Mouse (Mus musculus) E14TG2a.4 (cell line): ENCODE measurements around the gene Cd36.
"Not testable (repeated sequence)": the region's sequence is repeated elsewhere in the genome, so short reads cannot be mapped to it uniquely, and the experiment has no call there.

Experiments
- H3K27me3 ChIP-seq: 2 replicates; pipeline ENCODE4 v1.6.1; 2014; ENCODE audit warnings: low read length, control low read depth; ENCODE audit not compliant: insufficient read depth
- H3K36me3 ChIP-seq: 2 replicates; pipeline ENCODE4 v1.6.1; 2014; ENCODE audit warnings: low read length, control low read depth; ENCODE audit not compliant: insufficient read depth
- H3K4me1 ChIP-seq: replicated peaks from 2 replicates; pipeline ENCODE4 v1.6.1; 2014; ENCODE audit warnings: low read depth, low read length, control low read depth
- H3K4me3 ChIP-seq: replicated peaks from 2 replicates; pipeline ENCODE4 v1.5.1; 2014; ENCODE audit warnings: mild to moderate bottlenecking, low read length
- H3K9me3 ChIP-seq: 2 replicates; pipeline ENCODE4 v1.6.1; 2014; ENCODE audit warnings: low read length, control low read depth
- CTCF ChIP-seq: conservative IDR thresholded peaks from 2 replicates; pipeline ENCODE4 v1.5.1; 2014; ENCODE audit warnings: low read length
- NANOG ChIP-seq: IDR thresholded peaks from 2 replicates; pipeline ENCODE4 v1.6.1; 2014; ENCODE audit warnings: borderline replicate concordance, low read length, mixed read lengths
- POU5F1 ChIP-seq: IDR thresholded peaks from 2 replicates; pipeline ENCODE4 v1.6.1; 2014; ENCODE audit warnings: low read length, borderline replicate concordance

The Cd36 gene

GRCm38 (mm10) chr5:17888598-17888997, at the start of gene Cd36:
Gene Cd36, minus strand, starts transcription at chr5:17888801.
- Histone ChIP-seq H3K36me3 (no peaks in the 10 kb centered on the region), H3K4me1 (no peaks in the 10 kb centered on the region), H3K9me3 (no peaks in the 10 kb centered on the region), H3K4me3 (no peak within 1 kb of the TSS), H3K27me3 (no peaks in the 10 kb centered on the region)
- TF ChIP-seq POU5F1 (no peak), NANOG (no peak), CTCF (no peak)

GRCm38 (mm10) chr5:17934501-17934900, 45.9 kb upstream of the Cd36 start:
- no peak overlapping the region for H3K4me3 ChIP-seq
- H3K27me3 ChIP-seq, result no peaks in the 10 kb centered on the region
- no peaks in the 10 kb centered on the region for H3K4me1 ChIP-seq
- H3K36me3 ChIP-seq, result no peaks in the 10 kb centered on the region
- TF ChIP-seq CTCF, result no peak
- TF ChIP-seq NANOG, result no peak
- no peak for TF ChIP-seq POU5F1
- H3K9me3 ChIP-seq, result no peaks in the 10 kb centered on the region; the same call in 1 of the 2 replicates

- not testable (repeated sequence) for H3K4me3 ChIP-seq, H3K27me3 ChIP-seq, H3K4me1 ChIP-seq, H3K36me3 ChIP-seq, H3K9me3 ChIP-seq
Measured at GRCm38 (mm10) chr5:17931588-17931987, 43.0 kb upstream of the Cd36 start.

- TF ChIP-seq NANOG, result no peak
- no peak for TF ChIP-seq CTCF
- TF ChIP-seq POU5F1, result no peak
- Histone ChIP-seq H3K4me1 (no peaks in the 10 kb centered on the region), H3K4me3 (no peak overlapping the region), H3K9me3 (peaks cover 4% of the 10 kb centered on the region; the same call in 1 of the 2 replicates), H3K36me3 (no peaks in the 10 kb centered on the region), H3K27me3 (no peaks in the 10 kb centered on the region)
Measured at GRCm38 (mm10) chr5:17929006-17929567, 40.5 kb upstream of the Cd36 start.

- Histone ChIP-seq H3K27me3 (no peaks in the 10 kb centered on the region), H3K4me1 (no peaks in the 10 kb centered on the region), H3K36me3 (no peaks in the 10 kb centered on the region), H3K9me3 (peaks cover 5% of the 10 kb centered on the region; the same call in 1 of the 2 replicates), H3K4me3 (no peak overlapping the region)
- no peak for TF ChIP-seq NANOG
- TF ChIP-seq POU5F1, result no peak
- TF ChIP-seq CTCF, result no peak
Measured at GRCm38 (mm10) chr5:17928471-17928870, 39.9 kb upstream of the Cd36 start.

- H3K27me3 ChIP-seq, result no peaks in the 10 kb centered on the region
- H3K4me1 ChIP-seq, result no peaks in the 10 kb centered on the region
- TF ChIP-seq POU5F1, result no peak
- TF ChIP-seq NANOG, result no peak
- TF ChIP-seq CTCF, result no peak
- H3K9me3 ChIP-seq, result 0 out of 2 replicates have a peak, but pooled peaks cover 5% of the 10 kb centered on the region
- H3K4me3 ChIP-seq, result no peak overlapping the region
- H3K36me3 ChIP-seq, result no peaks in the 10 kb centered on the region
Measured at GRCm38 (mm10) chr5:17924085-17924518, 35.5 kb upstream of the Cd36 start.

- no peaks in the 10 kb centered on the region for H3K36me3 ChIP-seq
- TF ChIP-seq CTCF (no peak), NANOG (no peak), POU5F1 (no peak)
- no peaks in the 10 kb centered on the region for H3K27me3 ChIP-seq
- no peaks in the 10 kb centered on the region for H3K4me1 ChIP-seq
- H3K4me3 ChIP-seq, result no peak overlapping the region
- H3K9me3 ChIP-seq, result 0 out of 2 replicates have a peak, but pooled peaks cover 5% of the 10 kb centered on the region
Measured at GRCm38 (mm10) chr5:17923648-17924047, 35.0 kb upstream of the Cd36 start.

- Histone ChIP-seq H3K27me3 (no peaks in the 10 kb centered on the region), H3K4me1 (no peaks in the 10 kb centered on the region), H3K36me3 (no peaks in the 10 kb centered on the region), H3K9me3 (no peaks in the 10 kb centered on the region), H3K4me3 (no peak overlapping the region)
- TF ChIP-seq CTCF (no peak), NANOG (no peak), POU5F1 (no peak)
Measured at GRCm38 (mm10) chr5:17918966-17919365, 30.4 kb upstream of the Cd36 start.

GRCm38 (mm10) chr5:17904766-17905165, 16.2 kb upstream of the Cd36 start:
- no peaks in the 10 kb centered on the region for H3K9me3 ChIP-seq
- H3K36me3 ChIP-seq, result no peaks in the 10 kb centered on the region
- H3K4me1 ChIP-seq, result 0 out of 2 replicates have a peak, but pooled peaks cover 3% of the 10 kb centered on the region
- TF ChIP-seq CTCF (no peak), NANOG (no peak), POU5F1 (no peak)
- H3K27me3 ChIP-seq, result no peaks in the 10 kb centered on the region
- no peak overlapping the region for H3K4me3 ChIP-seq
